Mouse (Mus musculus) small intestine, adult 2 months (tissue): Measurements from ENCODE around the gene Rasal1. TPM values are rescaled to one million over a fixed set of nuclear protein-coding genes. Genes with fewer than 3 reads are reported as not detected.

Experiments used
- H3K27ac ChIP-seq: fragments of 200-500 bp; 2 replicates; pipeline ENCODE4 v1.5.1; 2012; ENCODE audit warnings: low read depth, low read length, control low read depth, inconsistent platforms; ENCODE audit not compliant: insufficient read depth
- H3K27me3 ChIP-seq: fragments of 200-500 bp; 2 replicates; pipeline ENCODE4 v1.6.1; 2012; ENCODE audit warnings: mild to moderate bottlenecking, moderate library complexity, low read length, inconsistent platforms; ENCODE audit not compliant: control insufficient read depth, insufficient read depth
- H3K36me3 ChIP-seq: fragments of 200-500 bp; 2 replicates; pipeline ENCODE4 v1.6.1; 2012; ENCODE audit warnings: mild to moderate bottlenecking, low read length, control low read depth, inconsistent platforms; ENCODE audit not compliant: control insufficient read depth, insufficient read depth
- H3K4me1 ChIP-seq: fragments of 200-500 bp; 2 replicates; pipeline ENCODE4 v1.6.1; 2012; ENCODE audit warnings: low read length, inconsistent platforms, mixed read lengths; ENCODE audit not compliant: control insufficient read depth, insufficient read depth, insufficient read length
- H3K4me3 ChIP-seq: fragments of 200-500 bp; 2 replicates; pipeline ENCODE4 v1.5.1; 2012; ENCODE audit warnings: low read depth, mild to moderate bottlenecking, control low read depth, inconsistent platforms, low read length, moderate library complexity
- CTCF ChIP-seq: fragments of 200-500 bp; IDR thresholded peaks from 2 replicates; pipeline ENCODE4 v1.5.1; 2012; ENCODE audit warnings: low read depth, mild to moderate bottlenecking, control low read depth, inconsistent platforms, low read length, moderate library complexity, mixed read lengths; ENCODE audit not compliant: insufficient replicate concordance, insufficient read length; ENCODE audit errors: extremely low read depth
- POLR2A ChIP-seq: fragments of 200-500 bp; IDR thresholded peaks from 2 replicates; pipeline ENCODE4 v1.6.1; 2012; ENCODE audit warnings: low read depth, mild to moderate bottlenecking, control low read depth, inconsistent platforms, low read length, moderate library complexity
- WGBS: fragments of 180-500 bp; shearing (Covaris S2); methylation state at CpG from one replicate; pipeline ENCODE4 v1.1.7; 2018; 5-methylcytosine and 5-hydroxymethylcytosine counted together
- polyA plus RNA-seq: library from polyadenylated mRNA; depleted of rRNA; stranded (reverse); fragments of >200 nt; gene quantifications from 2 replicates; pipeline ENCODE4 v1.2.3, GENCODE M21; 2012

Gene Rasal1
- polyA plus RNA-seq, 1 experiment: 1.7 TPM

- H3K27ac ChIP-seq: peak overlapping the region; percentile 9; the same call in 1 of the 2 replicates
- TF ChIP-seq CTCF: no peak
- no peak for TF ChIP-seq POLR2A
- WGBS: 73% methylated on average over 8 of the region's 8 CpGs
- H3K4me1 ChIP-seq: no peaks in the 10 kb centered on the region; the same call in 1 of the 2 replicates
- H3K4me3 ChIP-seq: no peak overlapping the region
- no peaks in the 10 kb centered on the region for H3K36me3 ChIP-seq
- H3K27me3 ChIP-seq: peaks cover 4% of the 10 kb centered on the region
These were observed 37.1 kb downstream of the Rasal1 start for GRCm38 (mm10) chr5:120685678-120686077.

- TF ChIP-seq POLR2A (no peak), CTCF (no peak)
- no peaks in the 10 kb centered on the region; the same call in 1 of the 2 replicates for H3K4me1 ChIP-seq
- peaks cover 4% of the 10 kb centered on the region for H3K27me3 ChIP-seq
- 50% methylated on average over 6 of the region's 6 CpGs for WGBS
- no peak overlapping the region for H3K27ac ChIP-seq
- H3K36me3 ChIP-seq: no peaks in the 10 kb centered on the region
- no peak overlapping the region for H3K4me3 ChIP-seq
These were observed 38.3 kb downstream of the Rasal1 start for GRCm38 (mm10) chr5:120686749-120687483.

GRCm38 (mm10) chr5:120687484-120687851 lies 38.9 kb downstream of the Rasal1 start:
- no peak for TF ChIP-seq CTCF
- no peak for TF ChIP-seq POLR2A
- Histone ChIP-seq H3K27me3 (no peaks in the 10 kb centered on the region; the same call in none of the 2 replicates), H3K27ac (no peak overlapping the region), H3K36me3 (no peaks in the 10 kb centered on the region), H3K4me3 (no peak overlapping the region), H3K4me1 (no peaks in the 10 kb centered on the region; the same call in 1 of the 2 replicates)
- WGBS: 65% methylated on average over 3 of the region's 3 CpGs

GRCm38 (mm10) chr5:120687897-120688296 lies 39.3 kb downstream of the Rasal1 start:
- Histone ChIP-seq H3K36me3 (no peaks in the 10 kb centered on the region), H3K27me3 (no peaks in the 10 kb centered on the region; the same call in 1 of the 2 replicates), H3K4me1 (no peaks in the 10 kb centered on the region; the same call in 1 of the 2 replicates), H3K4me3 (no peak overlapping the region), H3K27ac (peak overlapping the region; percentile 30; the same call in 1 of the 2 replicates)
- no peak for TF ChIP-seq CTCF
- TF ChIP-seq POLR2A: no peak
- WGBS: 80% methylated on average over 5 of the region's 5 CpGs

GRCm38 (mm10) chr5:120688434-120688833 lies 39.8 kb downstream of the Rasal1 start:
- H3K4me3 ChIP-seq: no peak overlapping the region
- WGBS: 12% methylated on average over 4 of the region's 4 CpGs
- H3K36me3 ChIP-seq: no peaks in the 10 kb centered on the region
- TF ChIP-seq POLR2A: no peak
- TF ChIP-seq CTCF: no peak
- no peak overlapping the region; the same call in 1 of the 2 replicates for H3K27ac ChIP-seq
- H3K4me1 ChIP-seq: no peaks in the 10 kb centered on the region
- H3K27me3 ChIP-seq: no peaks in the 10 kb centered on the region; the same call in 1 of the 2 replicates

- H3K27me3 ChIP-seq: peaks cover 10% of the 10 kb centered on the region
- TF ChIP-seq CTCF (no peak), POLR2A (no peak)
- H3K4me3 ChIP-seq: no peak overlapping the region
- H3K4me1 ChIP-seq: no peaks in the 10 kb centered on the region; the same call in 1 of the 2 replicates
- 58% methylated on average over 4 of the region's 4 CpGs for whole genome bisulfite sequencing
- H3K27ac ChIP-seq: peak overlapping the region; percentile 30; the same call in 1 of the 2 replicates
- H3K36me3 ChIP-seq: no peaks in the 10 kb centered on the region
These were observed 41.8 kb downstream of the Rasal1 start for GRCm38 (mm10) chr5:120690417-120690816.

GRCm38 (mm10) chr5:120692034-120692433 lies 43.4 kb downstream of the Rasal1 start:
- H3K27me3 ChIP-seq: peaks cover 11% of the 10 kb centered on the region
- H3K4me3 ChIP-seq: no peak overlapping the region
- 69% methylated on average over 19 of the region's 19 CpGs for WGBS

More at GRCm38 (mm10) chr5:120692034-120692433, 43.4 kb downstream of the Rasal1 start:
- Histone ChIP-seq H3K27ac (0 out of 2 replicates have a peak overlapping the region, but pooled peaks have one; percentile 16), H3K4me1 (peaks cover 3% of the 10 kb centered on the region), H3K36me3 (no peaks in the 10 kb centered on the region)
- TF ChIP-seq POLR2A: no peak
- no peak for TF ChIP-seq CTCF
